Mouse (Mus musculus): Measurements from ENCODE around the gene Lim2. TPM values are rescaled to one million over a fixed set of nuclear protein-coding genes. Genes with fewer than 3 reads are reported as not detected.
"Not testable (repeated sequence)": the region's sequence is repeated elsewhere in the genome, so short reads cannot be mapped to it uniquely, and the experiment has no call there.

Gene Lim2
- total RNA-seq (2021) (not detected), polyA plus RNA-seq (2012; rRNA removed) (not detected in 2 replicates)
- long read RNA-seq = 0 reads

DNA sequence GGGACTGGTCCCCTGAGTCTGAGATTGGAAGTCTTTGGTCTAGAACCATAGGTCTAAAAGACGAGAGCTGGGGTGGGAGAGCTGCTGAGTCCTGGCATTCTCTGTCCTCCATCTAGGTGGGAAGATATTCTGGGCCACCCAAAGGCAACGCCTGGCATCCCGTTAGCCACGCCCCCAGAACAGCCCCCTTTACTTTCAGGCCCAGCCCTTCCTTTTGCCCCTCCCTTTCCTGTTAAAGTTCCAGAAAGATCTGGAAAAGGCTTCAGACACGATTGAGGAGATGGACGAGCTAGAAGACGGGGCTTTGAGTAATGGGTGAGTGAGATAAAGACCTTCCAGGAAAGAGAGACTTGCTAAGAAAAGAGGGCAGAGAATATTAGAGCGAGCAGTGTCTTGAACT lies at the start of gene Lim2:
Lim2 (plus strand) TSS at position 265 of the 400 bp plus-strand sequence.
- no peak for DNase-seq

DNA sequence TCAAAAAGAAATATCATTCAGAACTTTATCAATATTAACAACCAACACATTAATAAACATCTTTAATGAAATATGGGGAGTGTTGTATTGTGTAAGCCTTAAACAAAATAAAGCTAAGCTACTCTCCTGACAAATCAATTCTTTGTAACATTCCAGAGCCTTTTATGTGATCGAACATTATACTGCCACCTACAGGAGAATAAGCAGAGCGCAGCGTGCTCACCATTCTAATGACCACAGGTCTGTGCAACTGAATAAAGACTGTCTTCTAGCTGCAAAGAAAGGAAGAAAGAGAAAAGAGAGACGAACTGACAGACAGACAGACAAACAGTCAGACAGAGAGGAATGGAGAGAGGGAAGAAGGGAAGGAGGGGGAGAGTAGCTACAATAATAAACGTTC lies 49.2 kb upstream of the Lim2 start:
- no peak for DNase-seq

DNA sequence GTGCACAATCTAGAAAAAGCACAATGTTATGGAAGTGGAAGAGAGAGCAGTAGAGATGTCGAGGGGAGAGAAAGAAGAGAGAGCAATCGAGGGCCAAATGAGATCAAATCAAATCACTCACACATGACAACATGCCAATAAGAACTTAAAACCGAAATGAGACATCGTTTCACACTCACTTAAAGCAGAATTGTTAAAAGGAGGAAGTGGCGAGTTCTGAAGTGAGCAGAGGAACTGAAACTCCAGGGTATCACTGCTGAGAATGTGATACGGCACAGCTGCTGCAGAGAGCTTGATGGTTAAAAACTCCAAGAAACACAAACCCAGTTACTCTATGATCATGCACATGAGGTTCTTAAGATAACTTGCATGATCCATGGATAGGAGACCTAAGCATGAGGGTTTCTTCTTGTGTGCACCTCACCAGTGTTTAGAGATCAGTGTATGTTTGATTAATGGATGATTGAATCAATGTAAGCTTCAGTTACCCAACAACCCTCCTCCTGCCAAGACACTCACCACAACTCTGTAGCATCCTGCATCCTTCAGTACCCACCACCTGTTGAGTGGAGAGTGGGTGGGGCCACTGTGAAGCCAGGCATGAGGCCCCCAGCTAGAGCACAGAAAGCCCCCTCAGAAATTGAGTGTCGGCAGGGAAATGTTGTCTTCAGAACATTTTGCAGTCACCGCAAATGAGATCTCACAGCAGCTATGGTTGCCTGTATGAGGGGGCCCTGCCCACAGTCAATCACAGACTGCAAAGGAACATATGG lies 34.9 kb upstream of the Lim2 start:
- no peak for DNase-seq

DNA sequence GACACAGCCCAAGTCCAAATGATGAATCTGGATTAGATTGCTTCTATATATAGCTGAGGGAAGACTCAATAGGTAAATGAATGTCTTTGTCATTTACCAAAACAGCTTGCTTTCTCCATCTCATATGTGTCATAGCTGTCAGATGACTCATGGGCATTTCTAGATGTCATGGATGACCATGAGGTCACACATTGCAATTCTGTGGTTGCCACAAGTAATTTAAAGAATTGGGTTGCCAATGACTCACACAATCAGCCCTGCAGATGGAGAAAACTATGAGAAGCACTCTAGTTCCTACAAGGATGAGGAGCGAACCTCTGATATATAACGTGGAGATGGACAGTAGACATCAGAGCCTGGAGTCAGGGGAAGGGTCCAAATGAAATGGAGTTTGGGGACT lies 28.0 kb upstream of the Lim2 start:
- no peak for DNase-seq

DNA sequence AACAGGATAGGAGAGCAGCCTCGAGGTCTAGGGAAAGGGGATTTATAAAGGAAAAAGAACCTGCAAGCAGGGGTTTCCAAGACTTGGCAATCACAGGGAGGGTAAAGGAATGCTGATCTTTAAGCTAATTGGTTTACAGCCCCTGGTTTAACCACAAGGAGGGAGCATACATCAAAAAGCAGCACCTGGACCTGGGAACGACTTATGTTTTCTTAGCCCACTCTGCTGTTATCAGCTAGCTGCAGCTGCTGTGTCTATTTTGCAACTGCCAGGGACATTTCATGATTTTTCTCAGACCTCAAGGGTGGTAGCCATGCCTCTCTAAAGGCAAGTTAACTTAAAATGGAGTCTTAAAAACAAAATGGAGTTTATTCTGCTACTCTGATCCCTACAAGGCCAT lies 24.8 kb upstream of the Lim2 start:
- no peak for DNase-seq

DNA sequence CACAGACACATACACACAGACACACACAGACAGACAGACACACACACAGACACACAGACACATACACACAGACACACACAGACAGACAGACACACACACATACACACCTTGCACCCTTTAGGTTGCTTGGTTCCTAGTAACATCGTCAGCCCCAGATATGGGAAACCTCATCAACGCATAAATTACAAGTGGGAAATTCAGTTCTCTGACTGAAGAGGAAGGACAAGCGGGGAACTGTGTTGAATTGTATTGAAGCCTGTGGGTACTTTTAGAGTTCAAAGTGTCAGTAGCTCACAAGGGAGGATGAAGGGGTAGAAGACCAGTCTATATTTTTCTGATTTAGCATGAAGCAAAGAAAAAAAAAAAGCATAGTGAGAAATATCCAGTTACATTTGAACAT lies 19.9 kb upstream of the Lim2 start:
- no peak for DNase-seq

DNA sequence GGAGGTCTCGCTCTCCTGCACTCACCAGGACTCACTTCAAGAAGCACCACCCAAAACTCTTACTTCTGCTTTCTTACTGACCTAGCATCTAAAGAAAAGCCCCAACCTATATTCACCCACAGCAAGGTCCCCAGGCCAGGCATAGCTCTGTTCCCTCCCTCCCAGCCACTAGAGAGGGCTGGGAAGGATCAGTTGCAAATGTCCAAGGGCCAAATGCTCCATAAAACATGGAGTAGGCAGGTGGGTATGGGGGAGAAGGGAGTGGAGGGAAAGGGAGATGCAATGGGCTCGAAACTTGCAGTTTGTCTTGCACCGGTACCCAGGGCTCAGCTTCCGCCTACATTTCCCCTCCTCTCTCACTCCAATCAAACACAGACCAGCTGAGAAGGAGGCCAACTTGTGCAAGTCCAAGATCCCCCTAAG lies 19.3 kb upstream of the Lim2 start, which contains the start of gene Siglecg:
Siglecg (plus strand) TSS at position 74 of the 423 bp plus-strand sequence.
- no peak for DNase-seq

DNA sequence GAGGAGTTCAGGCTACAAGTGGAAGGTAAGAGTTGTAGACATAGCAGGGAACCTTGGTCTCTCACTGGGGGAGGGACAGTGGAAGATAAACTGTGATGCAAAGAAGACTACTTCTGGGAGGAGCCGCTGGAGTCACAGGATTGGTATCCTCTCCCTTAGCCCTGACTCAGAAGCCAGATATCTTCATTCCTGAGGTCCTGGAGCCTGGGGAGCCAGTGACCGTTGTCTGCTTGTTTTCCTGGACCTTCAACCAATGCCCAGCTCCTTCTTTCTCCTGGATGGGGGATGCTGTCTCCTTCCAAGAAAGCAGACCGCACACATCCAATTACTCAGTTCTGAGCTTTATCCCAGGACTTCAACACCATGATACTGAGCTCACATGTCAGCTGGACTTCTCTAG lies 18.4 kb upstream of the Lim2 start:
- no peak for DNase-seq

DNA sequence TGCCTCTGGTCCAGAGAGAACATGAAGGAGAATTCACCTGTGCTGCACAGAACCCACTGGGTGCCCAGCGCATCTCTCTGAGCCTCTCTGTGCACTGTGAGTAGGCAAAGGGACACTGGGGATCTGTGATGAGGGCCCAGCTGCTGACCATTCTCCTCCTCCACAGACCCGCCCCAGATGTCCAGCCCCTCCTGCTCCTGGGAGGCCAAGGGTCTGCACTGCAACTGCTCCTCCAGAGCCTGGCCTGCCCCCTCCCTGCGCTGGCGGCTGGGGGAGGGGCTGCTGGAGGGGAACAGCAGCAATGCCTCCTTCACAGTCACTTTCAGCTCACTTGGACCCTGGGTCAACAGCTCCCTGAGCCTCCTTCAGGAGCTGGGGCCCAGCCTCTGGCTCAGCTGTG lies 15.7 kb upstream of the Lim2 start:
- not testable (repeated sequence) for DNase-seq

DNA sequence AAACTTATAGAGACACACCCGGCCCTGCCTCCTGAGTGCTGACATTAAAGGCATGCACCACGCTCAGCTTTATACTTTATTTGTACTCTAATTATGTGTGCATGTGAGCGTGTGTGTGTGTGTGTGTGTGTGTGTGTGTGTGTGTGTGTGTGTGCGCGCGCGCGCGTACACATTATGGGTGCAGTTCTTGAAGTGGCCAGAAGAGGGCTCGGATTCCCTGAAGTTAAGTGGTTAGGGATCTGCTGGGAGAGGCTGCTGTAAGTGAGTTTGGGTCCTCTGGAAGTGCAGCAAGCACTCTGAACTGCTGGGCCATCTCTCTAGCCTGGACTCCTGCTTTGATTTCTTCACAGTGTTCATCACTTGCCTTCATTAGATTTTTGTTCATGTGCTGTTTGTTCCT lies 10.2 kb upstream of the Lim2 start:
- DNase-seq = no peak

DNA sequence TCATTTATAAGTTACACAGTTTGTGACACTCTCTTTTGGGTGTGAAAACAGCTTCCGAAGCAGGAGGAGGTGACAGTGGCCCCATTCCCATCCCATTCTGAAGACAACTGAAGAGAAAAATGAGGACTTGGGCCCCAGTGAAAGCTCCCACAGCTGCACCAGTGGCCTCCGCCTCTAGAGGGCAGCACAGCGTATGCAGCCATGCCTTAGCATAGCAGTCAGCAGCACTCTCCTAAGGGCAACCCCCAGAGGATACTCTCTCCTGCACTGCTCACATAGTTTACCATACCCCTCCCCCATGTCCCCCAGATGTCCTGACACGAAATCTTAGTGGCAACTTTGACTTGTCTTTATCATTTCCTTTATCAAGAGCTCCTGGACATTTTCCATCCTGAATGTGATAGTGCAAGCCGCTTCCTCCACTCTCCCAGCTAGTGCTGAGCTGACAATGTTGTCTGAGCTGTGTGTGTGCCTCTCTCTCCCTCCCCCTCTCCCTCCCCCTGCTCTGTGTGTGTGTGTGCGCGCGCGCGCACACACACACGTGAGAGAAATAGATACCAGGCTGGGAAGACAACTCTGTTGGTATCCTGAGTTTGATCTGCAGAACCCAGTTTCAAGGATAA lies 4.4 kb upstream of the Lim2 start:
- peak; percentile 85 for DNase-seq

DNA sequence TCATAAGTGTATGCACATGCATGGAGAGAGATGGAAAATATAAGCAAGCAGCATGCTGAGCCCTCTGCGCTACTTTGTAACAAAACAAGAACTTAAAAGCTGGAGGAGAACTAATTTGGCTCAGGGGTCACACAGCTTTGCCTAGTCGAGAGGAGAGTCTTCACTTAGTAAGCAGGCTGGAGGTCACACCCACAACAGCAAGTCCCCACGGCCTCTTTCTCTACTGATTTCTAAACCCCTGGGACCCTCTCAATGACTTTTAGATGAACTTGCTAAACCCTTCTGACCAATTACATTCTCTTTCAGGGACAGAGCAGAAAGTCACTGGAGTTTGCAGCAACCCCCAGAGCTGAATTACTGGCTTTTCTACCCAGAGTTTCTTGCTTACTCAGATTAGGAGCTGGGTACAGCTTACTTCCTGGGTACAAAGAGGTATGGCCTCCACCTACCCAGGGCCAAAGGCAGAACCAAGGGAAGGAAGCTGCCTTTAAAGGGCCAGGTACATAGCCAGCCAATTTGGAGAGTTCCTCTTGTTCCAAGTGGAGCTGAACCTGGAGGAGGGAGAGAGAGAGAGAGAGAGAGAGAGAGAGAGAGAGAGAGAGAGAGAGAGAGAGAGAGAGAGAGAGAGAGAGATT lies 3.4 kb upstream of the Lim2 start:
- DNase-seq = no peak

DNA sequence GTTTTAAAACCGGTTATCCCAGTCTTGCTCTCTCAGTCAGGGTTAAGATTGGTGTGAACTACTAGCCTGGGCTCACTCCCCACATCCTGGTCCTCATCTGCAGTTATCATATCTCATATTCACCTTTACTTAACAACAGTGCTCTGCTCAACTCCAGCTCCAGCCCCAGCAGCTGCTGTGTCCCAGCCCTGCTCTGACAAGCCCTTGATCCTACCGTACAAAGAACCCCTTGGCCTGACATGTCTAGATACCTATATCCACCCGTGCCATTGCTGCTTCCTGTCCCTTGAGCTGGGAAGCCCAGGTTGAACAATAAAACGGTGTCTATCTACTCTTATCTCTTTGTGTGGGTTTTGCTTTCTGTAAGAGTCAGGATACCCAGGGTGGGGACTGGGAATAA lies 2.0 kb downstream of the Lim2 start:
- DNase-seq = no peak

DNA sequence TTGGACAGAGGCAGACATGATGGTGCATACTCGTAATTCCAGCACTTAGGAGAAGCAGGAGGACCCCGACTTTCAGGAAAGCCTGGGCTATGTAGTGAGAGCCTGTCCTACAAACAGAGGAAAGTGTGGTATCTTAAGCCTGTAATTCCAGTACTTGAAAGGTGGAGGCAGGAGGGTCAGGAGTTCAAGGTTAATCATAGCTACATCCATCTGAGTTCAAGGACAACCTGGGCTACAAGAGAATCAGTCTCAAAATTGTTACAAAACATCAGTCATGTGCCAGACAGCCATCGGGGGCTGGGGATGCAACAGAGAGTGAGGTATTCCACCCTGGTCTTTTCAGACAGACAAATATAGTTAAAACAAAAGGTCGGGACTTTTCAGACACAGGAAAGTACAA lies 5.4 kb downstream of the Lim2 start:
- DNase-seq = no peak

DNA sequence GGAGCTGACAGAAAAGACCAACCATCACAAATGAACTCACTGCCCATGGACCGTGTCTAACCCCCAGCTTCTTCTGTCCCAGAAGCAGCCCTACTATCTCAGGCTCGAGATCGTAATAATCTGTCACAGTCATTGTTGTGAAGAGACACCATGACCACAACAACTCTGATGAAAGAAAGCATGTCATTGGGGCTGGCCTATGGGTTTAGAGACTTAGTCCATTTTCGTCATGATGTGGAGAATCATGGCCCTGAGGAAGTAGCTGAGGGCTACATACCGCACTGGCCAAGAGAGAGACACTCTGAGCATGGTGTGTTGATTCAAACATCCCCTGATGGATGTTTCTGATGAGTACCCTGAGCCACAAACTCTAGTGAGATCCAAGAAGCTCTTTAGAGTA lies 7.2 kb downstream of the Lim2 start:
- DNase-seq = no peak

DNA sequence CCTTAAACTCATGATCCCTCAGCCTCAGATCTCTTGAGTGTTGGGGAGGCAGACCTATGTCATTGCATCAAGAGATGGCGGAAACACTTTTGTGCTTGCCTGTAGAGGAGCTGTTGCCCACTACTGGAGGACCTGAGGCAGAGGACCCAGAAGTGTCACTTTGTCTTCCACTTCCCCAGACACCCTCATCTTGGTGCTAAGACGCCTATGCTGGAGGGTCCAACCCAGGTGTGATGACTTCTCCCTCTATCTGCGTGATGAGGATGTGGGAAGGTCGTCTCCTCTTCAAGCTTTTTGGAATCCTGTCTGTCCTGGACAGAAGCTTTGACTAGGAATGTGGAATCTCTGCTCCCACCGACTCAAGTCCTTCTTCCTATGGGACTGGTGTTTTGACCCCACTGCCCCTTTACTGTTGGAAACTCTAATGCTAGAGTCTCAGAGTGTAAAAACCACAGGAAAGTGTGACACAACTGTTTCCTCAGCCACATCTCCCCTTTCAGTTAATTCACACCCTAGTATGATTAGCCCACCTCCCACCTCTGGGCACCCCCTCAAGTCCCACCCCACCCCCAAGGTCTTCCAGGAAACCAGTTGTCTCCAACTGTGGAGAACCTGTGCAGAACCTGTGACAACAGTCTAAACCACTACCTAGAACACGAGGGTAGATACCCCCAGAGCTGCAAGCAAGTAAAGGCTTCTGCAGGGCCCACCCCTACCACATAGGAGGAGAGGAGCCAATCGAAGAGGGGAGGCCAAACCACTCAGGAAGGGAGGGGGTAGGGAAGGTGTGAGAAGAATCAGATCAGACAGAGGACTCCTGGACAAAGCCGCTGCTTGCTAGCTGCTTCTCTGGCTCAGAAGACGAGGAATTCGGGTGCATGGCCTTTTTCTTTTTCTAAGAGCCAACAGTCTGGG lies 9.1 kb downstream of the Lim2 start, which contains the start of gene Nkg7:
Nkg7 (plus strand) TSS at position 733 of the 915 bp plus-strand sequence.
- no peak for DNase-seq

DNA sequence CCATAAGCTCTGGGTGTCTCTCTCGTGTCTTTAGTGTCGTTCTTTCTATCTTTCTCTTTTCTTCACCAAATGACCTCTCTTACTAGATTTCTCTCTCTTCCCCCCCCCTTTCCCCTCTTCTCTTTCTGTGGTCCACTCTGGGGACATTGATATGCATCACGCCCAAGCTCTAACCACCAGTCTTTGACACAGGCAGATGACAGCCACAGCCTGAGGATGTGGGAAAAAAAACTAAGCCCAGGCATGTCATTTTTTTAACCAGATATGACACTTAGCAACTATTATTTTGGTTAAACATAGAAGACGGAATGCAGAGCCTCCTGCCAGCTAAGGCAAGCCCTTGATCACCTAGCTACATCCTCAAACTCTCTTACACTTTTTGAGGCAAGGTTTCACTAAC lies 11.1 kb downstream of the Lim2 start:
- no peak for DNase-seq

DNA sequence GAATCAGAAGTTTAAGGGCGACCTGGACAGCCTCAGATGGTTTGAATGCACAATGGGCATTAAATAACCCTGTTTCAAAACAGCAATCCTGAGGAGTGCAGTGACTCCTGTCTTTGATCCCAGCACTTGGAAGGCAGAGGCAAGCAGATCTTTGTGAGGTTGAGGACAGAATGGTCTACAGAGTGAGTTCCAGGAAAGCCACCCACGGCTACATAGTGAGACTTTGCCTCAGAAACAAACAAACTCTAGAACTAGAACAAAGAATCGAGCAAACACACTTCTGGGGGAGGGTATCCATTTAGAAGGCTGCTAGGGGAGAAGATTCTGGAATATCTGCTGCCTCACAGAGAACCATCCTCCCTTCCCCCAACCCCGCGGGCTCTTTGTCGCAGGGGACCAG lies 13.0 kb downstream of the Lim2 start, which contains the start of gene Cldnd2:
Cldnd2 (plus strand) TSS at position 301 of the 400 bp plus-strand sequence.
- DNase-seq = no peak

DNA sequence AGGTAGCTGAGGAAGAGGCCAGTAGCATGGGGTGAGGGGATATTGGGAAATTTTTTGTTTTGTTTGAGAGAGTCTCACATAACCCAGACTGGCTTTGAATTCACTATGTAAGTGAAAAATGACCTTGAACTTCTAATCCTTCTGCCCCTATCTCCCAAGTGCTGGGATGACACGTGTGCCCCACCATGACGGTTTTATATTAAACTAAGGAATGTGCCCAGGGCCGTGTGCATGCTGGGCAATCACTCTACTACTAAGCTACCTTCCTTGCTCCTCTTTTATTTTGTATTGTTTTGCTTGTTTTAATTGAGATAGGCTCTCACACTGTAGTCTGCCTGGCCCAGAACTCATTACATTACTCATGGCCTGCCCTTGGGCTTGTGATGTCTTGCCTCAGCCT lies 13.6 kb downstream of the Lim2 start:
- no peak for DNase-seq

DNA sequence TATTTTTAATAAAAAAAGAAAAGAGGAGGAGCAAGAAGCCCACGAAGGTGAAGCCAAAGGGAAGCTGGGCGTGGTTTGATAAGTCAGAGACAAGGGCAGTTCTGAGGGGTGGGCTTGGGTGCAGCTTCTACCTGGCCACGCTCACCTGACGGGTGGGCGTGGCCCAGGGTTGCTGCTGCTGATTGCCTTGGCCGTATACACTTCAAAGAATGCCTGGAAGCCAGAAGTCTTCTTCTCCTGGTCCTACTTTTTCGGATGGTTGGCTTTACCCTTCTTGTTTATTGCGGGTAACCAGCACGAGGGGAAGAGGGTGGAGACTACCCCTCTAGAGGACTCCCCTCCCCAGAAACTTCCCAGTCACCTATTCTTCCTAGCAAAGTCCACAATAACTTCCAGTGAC lies 15.2 kb downstream of the Lim2 start:
- no peak for DNase-seq

DNA sequence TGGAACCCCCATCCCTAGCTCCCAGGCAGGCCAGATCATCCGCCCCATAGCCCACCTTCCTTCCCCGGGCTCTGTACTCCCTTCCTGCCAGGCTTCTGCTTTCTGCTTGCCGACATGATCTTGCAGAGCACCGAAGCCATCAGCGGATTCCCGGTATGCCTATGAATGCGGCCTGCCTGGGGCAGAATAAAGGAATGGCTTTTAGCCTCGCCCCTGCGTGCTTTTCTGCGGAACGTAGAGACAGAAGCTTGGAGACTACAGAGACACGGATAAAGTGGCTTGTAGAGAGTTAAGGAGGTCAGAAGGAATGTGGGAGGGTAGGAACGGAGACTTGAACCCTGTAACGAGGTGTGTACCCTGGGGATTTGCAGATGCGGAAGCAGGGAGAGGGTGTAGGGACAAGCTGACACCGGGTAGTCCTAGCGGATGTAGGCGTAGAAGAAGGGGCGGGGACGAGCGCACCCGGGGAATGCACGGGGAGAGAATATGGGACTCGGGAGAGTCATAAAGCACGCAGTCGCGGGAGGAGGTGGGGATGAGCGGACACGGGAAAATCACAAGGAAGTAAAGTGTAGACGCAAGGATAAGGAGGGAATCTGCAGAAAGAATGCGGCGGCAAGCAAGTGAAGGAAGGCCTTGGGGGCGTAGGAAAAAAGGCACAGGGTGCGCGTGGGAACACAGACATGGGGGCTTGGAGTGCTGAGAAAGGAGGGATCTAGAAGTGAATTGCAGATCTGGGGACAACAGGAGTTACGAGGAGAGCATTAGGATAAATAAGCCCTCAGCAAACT lies 15.9 kb downstream of the Lim2 start:
- DNase-seq = peak; percentile 90
